Mouse (Mus musculus): ENCODE measurements at regions not wholly inside any gene's neighbourhood (a gene's known extent, or its start where the extent isn't known, plus 50 kb on each side); places are given as distances from the start of the nearest gene placed in this dataset.

- no peak for DNase-seq (ENCODE audit: low read depth, low spot score)
These were observed 163.8 kb downstream of the Snx19 start for GRCm38 (mm10) chr9:30590661-30591179.

GRCm38 (mm10) chr9:30581271-30581821, 154.4 kb downstream of the Snx19 start:
- DNase-seq (ENCODE audit: low read depth, low spot score), result no peak

- no peak for DNase-seq (ENCODE audit: low read depth, low spot score)
These were observed 153.6 kb downstream of the Snx19 start for GRCm38 (mm10) chr9:30580500-30580899.

- no peak for DNase-seq (ENCODE audit: low read depth, low spot score)
These were observed 151.3 kb downstream of the Snx19 start for GRCm38 (mm10) chr9:30578213-30578612.

GRCm38 (mm10) chr9:30577243-30577642, 150.3 kb downstream of the Snx19 start:
- no peak for DNase-seq (ENCODE audit: low read depth, low spot score)

- no peak for DNase-seq (ENCODE audit: low read depth, low spot score)
These were observed 148.6 kb downstream of the Snx19 start for GRCm38 (mm10) chr9:30575531-30575930.

- DNase-seq (ENCODE audit: low read depth, low spot score), result no peak
These were observed 146.4 kb downstream of the Snx19 start for GRCm38 (mm10) chr9:30573294-30573693.

- no peak for DNase-seq (ENCODE audit: low read depth, low spot score)
These were observed 144.1 kb downstream of the Snx19 start for GRCm38 (mm10) chr9:30571014-30571413.

GRCm38 (mm10) chr9:30564765-30565680, 138.1 kb downstream of the Snx19 start:
- DNase-seq (ENCODE audit: low read depth, low spot score), result no peak

- DNase-seq (ENCODE audit: low read depth, low spot score), result no peak
These were observed 136.5 kb downstream of the Snx19 start for GRCm38 (mm10) chr9:30563399-30563798.

GRCm38 (mm10) chr9:30554908-30555307, 128.0 kb downstream of the Snx19 start:
- no peak for DNase-seq (ENCODE audit: low read depth, low spot score)

GRCm38 (mm10) chr9:30552721-30553120, 125.8 kb downstream of the Snx19 start:
- no peak for DNase-seq (ENCODE audit: low read depth, low spot score)

- DNase-seq (ENCODE audit: low read depth, low spot score), result no peak
These were observed 123.1 kb downstream of the Snx19 start for GRCm38 (mm10) chr9:30549892-30550515.

GRCm38 (mm10) chr9:30539858-30540257, 113.0 kb downstream of the Snx19 start:
- DNase-seq (ENCODE audit: low read depth, low spot score), result no peak

- no peak for DNase-seq (ENCODE audit: low read depth, low spot score)
These were observed 109.7 kb downstream of the Snx19 start for GRCm38 (mm10) chr9:30536508-30537100.

- no peak for DNase-seq (ENCODE audit: low read depth, low spot score)
These were observed 108.1 kb downstream of the Snx19 start for GRCm38 (mm10) chr9:30534961-30535360.

- DNase-seq (ENCODE audit: low read depth, low spot score), result no peak
These were observed 107.0 kb downstream of the Snx19 start for GRCm38 (mm10) chr9:30533780-30534343.

GRCm38 (mm10) chr9:30533091-30533779, 106.3 kb downstream of the Snx19 start:
- DNase-seq (ENCODE audit: low read depth, low spot score), result no peak

GRCm38 (mm10) chr9:30525086-30525485, 98.2 kb downstream of the Snx19 start:
- no peak for DNase-seq (ENCODE audit: low read depth, low spot score)

- DNase-seq (ENCODE audit: low read depth, low spot score), result no peak
These were observed 97.6 kb downstream of the Snx19 start for GRCm38 (mm10) chr9:30524401-30525066.

Measured in retina, adult 2 months (tissue).